Mouse (Mus musculus) E14TG2a.4 (cell line): ENCODE measurements at regions not wholly inside any gene's neighbourhood (a gene's known extent, or its start where the extent isn't known, plus 50 kb on each side); places are given as distances from the start of the nearest gene placed in this dataset.

Experiments
- CTCF ChIP-seq: conservative IDR thresholded peaks from 2 replicates; pipeline ENCODE4 v1.5.1; 2014; ENCODE audit warnings: low read length
- POU5F1 ChIP-seq: IDR thresholded peaks from 2 replicates; pipeline ENCODE4 v1.6.1; 2014; ENCODE audit warnings: low read length, borderline replicate concordance

DNA sequence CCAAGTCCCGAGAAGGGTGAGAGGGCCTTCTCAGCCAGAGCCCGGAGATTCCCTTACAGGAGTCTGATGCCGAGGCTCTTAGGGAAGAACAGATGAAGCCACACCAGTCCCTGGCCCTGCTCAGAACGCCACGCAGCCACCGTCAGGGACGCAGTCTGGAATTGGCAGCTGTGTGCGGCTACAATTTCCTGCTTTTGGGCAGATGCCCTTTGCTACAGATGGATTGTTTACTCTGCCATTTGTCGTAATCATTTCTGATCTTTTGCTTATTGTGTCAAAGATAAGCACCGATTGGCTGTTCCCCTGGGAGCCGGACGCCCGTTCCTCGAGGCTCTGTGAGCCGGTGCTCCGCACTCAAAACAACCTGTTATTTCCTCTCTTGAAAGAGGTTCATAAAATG is 179.4 kb downstream of the 3100002H09Rik start:
- TF ChIP-seq CTCF (no peak), POU5F1 (no peak)
